Mouse (Mus musculus) embryo, embryonic 10 days (tissue): ENCODE results near the gene Dalrd3.
"Not testable (repeated sequence)": the region's sequence is repeated elsewhere in the genome, so short reads cannot be mapped to it uniquely, and the experiment has no call there.

Experiments used
- DNase-seq: peaks from one replicate; pipeline ENCODE4 v3.0.0-alpha.2; 2015; ENCODE audit warnings: low spot score

Gene Dalrd3

DNA sequence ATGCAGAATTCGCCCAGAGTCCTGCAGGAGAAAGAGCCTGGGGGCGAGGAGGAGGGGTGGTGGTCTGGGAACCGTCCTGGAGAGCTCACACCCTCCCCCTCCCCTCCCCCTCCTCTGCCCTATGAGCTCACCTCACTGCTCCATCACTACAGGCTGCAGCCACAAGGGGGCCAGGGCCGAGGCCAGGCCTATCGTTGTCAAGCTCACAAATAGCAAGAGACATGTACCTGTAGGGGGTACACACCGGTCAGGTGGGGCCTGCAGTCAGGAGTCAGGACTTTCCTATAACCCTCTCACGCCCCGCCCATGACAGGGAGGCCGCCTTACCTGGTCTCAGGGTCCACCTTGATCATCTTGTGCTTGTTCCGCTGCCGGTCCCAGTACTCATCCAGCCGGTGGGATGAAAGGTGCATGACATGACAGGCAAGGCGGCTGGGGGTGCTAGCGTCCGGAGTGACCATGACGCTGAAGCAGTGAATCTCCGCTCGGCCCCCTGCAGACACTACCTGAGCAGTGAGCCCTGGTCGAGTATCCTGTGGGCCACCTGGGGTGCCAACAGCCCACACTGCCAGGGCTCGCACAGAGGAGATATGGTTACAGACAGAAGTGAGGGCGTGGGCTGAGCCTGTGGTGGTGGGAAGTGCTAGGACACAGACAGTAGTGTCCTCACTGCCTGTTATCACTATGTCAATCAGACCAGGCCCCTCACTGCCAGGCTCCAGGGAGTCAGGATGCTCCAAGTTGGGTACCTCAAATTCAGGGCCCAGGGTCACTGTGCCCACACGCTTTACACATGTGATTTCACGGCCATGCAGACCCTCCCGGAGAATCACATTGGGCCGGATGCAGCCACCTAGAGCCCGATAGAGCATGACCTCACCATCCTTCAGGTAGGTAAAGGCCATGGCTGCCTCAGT lies 4.3 kb downstream of the Dalrd3 start:
- DNase-seq: peak; percentile 75

DNA sequence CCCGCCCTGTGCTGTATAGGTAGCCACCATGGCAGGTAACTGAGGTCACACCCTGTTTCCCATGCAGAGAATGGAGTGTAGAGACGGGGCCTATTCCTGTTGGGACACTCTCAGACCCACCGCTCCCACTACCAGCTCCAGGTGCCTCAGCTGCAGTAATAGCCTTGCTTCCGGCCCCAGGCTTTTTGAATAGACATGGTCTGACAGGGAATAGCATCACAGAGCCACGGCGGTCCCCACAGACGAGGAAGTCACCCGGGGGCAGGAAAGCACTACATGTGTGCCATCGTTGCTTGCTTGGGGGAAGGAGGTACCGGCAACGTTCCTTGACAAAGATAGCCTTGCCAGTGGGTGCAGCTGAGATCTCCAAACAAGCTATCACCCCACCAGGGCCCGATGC lies 5.2 kb downstream of the Dalrd3 start:
- no peak for DNase-seq

DNA sequence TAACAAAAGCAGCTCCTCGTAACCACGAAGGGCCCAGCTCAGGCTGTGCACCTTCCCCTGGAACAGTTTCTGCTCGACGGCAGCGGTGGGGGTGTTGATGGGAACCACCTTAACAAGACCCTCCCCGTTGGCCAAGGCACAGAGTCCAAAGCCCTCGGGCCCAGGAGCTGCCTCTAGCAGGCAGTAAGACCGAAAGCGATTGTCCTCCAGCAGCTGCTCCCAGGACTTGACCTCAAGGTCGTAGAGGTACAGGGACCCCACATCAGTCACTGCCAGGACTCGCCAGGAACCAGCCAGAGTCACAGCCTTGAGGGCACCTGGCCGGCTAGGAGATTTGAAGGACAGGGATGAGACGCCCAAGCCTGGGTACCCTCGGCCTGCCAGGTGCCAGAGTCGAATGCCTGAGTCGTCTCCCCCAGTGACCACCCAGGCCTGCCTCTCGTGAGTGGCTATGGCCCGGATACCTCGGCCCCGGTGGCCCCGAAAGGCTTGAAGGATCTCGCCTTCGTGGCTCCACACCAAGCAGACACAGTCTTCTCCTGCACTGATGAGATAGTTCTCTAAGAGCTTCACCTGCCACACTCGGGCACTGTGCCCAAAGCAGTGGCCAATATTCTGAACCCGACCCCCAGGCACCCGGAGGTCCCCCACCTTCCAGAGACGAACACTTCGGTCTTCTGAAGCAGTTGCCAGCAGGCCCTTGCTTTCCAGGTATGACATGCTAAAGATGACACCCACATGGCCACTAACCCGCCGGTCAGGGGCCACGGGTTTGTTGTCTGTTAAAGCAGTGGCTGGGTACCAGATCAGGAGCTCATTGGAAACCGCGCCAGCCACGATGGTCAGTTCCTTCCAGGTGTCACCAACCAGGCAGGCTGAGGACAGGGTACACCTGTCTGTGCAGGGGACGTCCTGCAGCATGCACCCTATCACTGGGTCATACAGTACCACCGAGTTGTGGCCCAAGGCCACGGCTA lies 5.9 kb downstream of the Dalrd3 start:
- no peak for DNase-seq

DNA sequence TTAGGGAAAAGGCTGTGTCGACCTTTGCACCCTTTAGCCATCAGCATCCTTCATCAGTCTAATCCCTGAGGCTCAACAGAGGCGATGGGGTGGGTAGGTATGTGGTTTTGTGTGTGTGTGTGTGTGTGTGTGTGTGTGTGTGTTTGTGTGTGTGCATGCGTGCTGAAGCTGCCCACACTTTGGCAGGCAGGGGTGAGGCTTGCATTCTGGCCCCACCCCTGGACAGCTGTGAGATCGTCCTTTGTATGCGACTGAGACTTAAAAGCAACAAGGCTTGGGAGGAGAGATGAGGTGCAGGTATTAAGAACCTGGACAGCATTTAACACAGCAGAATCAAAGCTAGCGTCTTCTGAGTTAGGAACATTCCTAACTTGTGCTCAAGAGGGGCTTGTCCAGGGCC lies 7.3 kb downstream of the Dalrd3 start:
- no peak for DNase-seq

DNA sequence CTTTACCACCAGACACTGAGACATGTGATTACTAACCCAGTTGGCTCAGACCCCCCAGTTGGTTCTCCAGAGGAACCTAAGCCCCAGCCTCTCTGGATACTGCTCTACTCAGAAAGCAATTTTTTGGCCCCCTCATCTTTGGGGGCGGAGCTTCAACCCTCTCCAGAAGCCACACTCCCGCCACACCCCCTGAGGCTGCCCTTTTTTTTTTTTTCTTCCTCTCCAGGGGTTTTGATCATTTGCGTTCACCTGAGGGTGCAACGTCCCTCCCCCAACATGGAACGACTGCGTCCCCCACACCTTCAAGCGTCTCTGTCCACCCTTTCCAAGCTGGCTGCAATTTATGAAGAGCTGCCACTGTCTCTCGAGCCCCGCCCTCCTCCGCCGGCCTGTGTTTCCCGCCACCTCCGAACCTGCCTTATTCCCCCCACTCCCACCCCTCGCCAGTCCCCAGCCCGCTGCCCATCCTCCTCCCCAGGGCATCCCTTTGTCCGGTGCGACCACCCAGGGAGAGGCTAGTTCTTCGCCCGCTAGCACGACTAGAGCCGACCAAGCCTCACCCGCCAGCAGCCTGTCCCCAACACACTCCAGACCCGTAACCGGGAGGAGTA lies 8.4 kb downstream of the Dalrd3 start:
- peak; percentile 63 for DNase-seq

DNA sequence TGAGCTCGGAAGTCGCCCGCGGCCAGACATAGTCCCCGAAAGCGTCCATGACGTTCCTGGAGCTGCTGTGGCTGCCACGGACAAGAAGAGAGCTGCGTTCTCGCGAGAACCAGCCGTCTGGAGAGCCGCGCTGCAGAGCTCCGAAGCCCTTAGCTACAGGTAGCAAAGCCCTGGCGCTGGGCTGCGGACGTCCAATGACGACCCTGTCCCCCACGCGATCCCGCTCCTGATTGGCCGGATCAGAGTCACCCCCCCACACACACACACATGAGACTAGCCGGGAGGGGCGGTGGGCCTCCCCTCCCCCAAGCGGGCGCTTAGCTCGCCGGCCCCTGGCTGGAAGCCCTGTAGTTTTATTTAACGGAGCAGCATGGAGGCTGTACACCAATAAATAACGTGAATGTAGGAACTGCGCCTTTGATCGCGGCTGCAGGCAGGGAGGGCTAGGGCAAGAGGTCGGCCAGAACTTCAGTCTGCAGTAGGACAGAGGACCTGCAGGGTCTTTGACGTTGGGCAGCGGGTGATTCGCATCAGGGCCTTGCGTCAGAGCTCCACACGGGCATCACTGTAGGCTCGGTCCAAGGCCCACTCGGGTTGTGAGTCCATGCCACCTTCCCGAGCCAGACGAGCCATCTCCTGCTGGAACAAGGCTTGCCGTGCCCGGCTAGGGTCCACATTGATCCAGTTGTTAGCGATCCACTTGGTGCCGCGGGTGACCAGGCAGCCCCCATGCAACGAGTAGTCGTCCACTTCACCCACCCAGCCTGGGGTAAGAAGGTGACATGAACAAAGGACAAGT lies 9.1 kb downstream of the Dalrd3 start, which contains the start of gene Wdr6:
Gene Wdr6, minus strand, starts transcription at position 195 of the 799 bp plus-strand sequence.
- DNase-seq: peak; percentile 98

DNA sequence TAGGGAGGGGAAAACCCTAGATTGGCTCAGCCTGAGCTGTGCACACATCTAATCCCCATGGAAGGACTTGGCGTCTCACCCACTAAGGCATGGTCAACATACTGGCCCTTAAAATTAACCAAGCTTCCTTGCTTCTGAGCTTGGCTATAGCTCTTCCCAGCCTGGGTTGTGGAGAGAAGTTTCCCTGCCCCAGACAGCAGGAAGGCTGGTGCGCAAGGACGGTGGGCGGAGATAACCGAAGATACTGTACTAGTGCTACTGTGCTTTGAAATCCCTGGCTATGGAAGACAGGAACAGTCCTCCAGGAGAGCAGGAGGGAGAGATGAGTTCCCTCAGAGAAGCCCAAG lies 9.6 kb downstream of the Dalrd3 start:
- no peak for DNase-seq

DNA sequence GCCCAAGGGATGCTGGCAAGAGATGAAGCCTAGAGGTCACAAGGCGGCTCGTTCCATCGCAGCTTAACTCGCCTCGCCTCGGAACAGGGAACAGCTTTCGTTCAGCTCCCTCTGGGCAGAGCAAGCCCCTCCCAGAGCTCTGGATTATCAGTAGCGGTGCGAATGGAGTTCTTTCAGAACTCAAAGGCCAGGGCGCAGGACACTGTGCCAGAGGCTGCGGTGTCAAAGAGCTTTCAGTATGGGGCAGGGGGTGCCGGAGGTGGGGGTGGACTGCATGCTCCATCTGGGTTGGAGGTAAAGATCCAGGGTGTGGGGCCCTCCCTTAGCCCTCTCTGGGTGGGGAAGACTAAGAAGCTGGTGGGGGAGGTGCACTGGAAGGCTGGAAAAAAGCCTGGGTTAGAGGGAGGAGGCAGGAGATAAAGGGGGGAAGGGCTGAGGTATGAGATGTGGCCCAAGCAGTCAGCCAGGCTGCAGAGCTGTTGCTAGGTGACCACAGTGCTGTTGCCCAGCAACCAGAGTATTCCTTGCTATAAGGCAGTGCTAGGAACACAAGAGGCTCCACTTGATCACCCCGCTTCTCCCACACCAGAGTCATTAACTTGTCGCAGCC lies 18.0 kb downstream of the Dalrd3 start:
- DNase-seq: peak; percentile 97

DNA sequence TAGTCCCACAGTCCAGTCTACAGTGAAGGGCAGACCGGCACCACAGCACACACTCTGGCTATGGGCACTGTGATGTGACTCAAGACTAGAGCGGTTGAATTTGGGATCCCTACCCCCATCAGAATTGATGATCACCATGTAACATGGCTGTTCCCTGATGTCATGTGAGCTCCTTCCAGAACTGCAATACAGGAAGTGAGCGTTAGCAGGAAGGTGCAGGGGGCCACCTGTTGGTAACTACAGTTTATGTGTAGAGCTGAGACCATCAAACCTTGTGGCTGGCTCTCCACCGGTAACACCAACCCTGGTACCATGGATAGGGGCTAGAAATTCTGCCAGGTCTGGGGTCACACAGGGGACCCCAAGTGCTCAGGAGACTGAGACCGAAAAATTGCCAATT lies 19.5 kb downstream of the Dalrd3 start:
- no peak for DNase-seq

DNA sequence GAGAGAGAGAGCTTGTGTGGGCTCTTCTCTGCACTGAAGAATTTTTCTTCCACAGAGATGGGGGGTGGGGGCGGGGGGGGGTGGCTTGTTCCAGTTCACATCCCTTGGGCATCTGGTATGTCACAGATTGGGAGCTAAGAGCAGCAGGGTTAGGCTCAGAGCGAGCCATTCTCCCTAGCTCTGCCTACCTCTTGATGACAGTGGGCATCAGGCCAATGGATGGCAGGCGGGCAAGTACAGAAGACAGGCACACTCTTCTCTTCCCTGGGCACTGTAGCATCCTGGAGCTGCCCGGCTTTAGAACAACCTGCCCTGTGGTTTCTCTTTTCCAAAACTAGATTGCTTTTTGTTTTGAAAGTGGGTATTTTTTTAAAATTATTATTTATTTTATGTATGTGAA lies 21.8 kb downstream of the Dalrd3 start:
- no peak for DNase-seq

DNA sequence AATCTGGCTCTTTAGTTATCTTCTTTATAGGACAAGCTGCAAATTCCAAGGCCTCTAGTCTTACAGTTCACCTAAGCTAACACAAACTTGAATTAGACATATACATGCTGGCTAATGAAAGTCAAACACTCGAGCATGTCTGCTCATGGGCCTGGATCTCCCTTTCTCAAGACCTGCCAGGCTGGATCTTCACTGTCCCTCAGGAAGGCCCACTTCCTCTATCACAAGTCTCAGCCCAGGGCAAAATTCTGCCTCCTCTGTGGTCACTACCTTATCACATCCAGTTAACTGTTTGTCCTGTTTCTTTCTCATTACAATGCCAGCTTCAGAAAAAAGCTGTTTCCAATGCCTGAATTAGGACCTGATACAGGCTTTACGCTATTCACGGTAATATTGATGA lies 24.7 kb downstream of the Dalrd3 start:
- no peak for DNase-seq

DNA sequence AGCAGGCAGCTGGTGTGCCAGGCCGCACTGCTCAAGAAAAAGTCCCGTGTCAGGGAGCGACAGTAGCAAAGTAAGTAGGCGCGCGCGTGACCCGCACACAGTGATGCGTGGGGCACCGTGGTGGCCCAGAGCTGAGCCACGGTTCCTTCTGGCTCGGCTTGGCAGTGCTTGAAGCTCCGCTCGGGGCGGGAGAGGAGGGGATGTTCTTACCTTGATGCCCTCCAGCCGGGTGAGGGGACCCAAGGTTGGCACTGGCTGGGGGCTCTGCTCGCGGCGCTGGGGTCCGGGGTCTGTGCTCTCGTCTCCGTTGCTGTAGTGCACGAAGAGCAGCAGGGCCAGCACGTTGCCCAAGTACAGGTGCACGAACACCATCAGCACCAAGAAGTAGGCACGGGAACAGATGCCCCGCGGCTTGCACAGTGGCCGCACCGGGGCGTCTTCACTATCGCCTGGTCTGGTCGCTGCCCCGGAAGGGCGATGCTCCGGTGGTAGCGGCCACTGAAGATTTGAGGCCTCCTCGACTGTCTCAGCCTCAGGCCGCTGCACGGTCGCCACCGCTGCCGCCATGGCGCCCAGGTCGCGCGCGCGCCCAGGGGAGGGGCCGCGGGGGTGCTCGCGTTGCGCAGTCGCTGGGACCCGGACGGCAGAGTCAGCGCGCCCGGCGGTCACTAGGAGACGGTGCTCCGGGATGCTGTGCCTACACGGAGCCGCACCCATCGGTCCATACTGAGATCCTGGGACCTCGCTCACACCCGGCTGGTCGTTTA lies 27.5 kb downstream of the Dalrd3 start, which contains the start of gene P4htm:
Gene P4htm, minus strand, starts transcription at position 670 of the 767 bp plus-strand sequence.
- DNase-seq: peak; percentile 80

DNA sequence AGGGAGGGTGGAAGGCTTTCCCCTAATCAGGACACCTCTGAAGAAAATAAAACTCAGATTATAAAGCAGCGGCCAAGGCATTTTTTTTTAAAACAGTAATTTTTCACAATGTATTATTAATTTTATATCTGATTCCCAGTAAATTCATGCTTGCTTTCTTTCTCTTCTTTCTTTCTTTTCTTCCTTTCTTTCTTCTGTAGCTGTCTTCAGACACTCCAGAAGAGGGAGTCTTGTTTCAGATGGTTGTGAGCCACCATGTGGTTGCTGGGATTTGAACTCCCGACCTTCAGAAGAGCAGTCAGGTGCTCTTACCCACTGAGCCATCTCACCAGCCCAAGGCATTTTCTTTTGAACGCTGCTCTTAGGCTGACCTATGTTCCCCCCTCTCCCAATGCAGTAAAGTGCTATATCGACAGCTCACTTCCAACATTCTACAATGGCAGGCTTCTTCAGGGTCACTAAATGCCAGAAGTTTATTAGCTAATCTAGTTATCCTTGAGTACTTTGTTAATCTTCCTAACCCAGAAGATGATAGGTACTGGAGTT lies 29.4 kb downstream of the Dalrd3 start:
- DNase-seq: no peak

DNA sequence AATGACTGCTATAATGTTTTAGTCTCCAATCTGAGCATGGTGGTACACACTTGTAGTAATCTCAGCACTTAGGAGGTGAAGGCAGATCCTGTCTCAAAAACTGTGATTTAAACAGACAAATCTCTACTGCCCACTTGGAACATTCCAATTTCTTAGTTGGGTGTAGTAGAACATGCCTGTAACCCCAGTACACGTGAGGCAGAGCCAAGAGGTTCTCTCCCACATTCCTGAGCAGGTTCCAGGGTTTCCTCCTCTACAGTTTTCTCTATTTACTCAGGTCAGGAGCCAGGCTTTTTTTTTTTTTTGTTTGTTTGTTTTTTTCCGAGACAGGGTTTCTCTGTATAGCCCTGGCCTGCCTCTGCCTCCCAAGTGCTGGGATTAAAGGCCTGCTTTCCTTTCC lies 30.3 kb downstream of the Dalrd3 start:
- no peak for DNase-seq

DNA sequence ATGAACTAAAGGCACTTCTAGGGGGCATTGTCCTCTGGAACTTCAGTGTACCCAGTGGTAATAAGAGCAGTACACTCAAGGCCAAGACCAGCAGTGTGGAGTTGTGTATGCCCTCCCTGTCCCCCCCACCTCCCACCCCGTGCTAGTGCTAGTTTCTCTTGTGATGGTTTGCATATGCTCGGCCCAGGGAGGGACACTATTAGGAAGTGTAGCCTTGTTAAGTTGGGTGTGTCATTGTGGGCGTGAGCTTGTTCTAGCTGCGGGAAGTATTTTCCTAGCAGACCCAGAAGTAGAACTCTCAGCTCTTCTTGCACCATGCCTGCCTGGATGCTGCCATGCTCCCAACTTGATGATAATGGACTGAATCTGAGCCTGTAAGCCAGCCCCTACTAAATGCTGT lies 32.3 kb downstream of the Dalrd3 start:
- DNase-seq: no peak

DNA sequence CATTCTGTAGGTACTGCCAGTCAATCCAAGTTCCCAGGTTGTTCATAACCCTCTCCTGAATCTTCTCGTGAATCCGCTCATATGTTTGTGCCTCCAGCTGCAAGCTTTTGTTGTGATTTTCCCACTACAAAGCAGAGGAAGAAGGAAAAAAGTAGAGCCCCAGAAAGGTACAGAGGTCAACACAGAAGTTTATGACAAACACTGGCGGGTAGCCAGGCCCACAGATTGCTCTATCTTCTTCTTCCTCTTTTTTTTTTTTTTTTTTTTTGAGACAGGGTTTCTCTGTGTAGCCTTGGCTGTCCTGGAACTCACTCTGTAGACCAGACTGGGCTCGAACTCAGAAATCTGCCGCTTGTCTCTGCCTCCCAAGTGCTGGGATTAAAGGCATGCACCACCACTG lies 38.2 kb downstream of the Dalrd3 start:
- DNase-seq: not testable (repeated sequence)

DNA sequence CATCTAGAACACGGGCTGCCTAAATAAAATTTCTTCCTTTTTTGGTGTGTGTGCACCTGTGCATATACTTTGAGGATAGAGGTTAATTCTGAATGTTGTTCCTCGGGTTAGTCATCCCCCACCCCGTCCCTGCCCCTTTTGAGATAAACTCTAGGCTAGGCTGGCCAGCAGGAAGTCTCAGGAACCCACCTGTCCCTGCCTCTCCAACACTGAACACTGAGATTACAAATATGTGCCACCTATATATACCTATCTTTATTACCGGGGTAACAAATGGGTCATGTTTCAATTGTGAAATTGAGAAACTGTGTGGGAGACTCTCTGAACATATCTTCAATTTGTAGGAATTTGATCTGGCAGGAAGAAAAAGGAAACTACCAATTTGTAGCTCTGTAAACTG lies 39.2 kb downstream of the Dalrd3 start:
- no peak for DNase-seq

DNA sequence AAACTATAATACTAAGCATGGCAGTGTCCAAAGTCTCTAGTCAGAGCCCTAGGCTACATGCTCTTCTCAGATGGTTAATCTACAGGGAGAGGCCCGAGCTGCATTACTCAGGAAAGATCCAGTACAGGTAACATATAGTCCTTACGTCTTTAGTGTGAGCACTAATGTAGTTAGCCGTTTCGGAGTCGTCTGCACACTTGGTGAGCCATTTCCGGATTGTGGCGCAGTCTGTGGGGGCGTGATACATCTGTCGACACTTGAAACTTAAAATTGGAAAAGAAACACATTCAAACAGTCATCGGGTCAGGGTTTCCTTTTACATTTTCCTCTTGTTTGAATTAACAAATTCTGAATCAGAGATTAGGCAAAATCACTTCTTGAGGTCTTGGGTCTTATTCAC lies 41.8 kb downstream of the Dalrd3 start:
- DNase-seq: no peak

DNA sequence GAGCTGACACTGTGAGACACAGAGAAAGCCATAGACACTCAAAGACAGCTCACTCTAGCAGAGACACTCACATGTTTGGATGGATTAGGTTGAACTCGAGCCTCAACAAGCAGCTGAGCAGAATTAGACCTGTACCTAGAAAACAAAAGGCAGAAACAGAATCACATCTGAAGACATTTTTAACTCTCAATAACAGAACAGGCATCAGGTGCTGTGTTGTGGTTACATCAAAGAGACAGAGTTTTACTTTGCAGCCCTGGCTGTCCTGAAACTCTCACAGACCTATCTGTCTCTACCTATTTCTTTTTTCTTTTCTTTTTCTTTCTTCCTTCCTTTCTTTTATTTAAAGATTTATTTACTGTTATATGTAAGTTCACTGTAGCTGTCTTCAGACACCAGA lies 47.6 kb downstream of the Dalrd3 start:
- no peak for DNase-seq
